Mouse (Mus musculus) MEL (cell line): ENCODE data around the gene Tbc1d30.

Source experiments
- CTCF ChIP-seq, 3 experiments: IDR thresholded peaks in 2 of 3; conservative IDR thresholded peaks in 1 of 3; 2 replicates each; pipeline ENCODE4 v1.5.1; 2011 to 2012; ENCODE audit warnings: low read length in 3 of 3, low read depth in 2 of 3, mild to moderate bottlenecking in 2 of 3, improper control_type of control experiment in 1 of 3, inconsistent platforms in 1 of 3, mixed read lengths in 1 of 3, moderate library complexity in 1 of 3; ENCODE audit not compliant: control insufficient read depth in 1 of 3, insufficient read depth in 1 of 3, poor library complexity in 1 of 3, severe bottlenecking in 1 of 3
- GATA1 ChIP-seq: IDR thresholded peaks from 2 replicates; pipeline ENCODE4 v1.6.1; 2011; ENCODE audit warnings: low read depth, low read length, improper control_type of control experiment
- HCFC1 ChIP-seq: IDR thresholded peaks from 2 replicates; pipeline ENCODE4 v1.6.1; 2012; ENCODE audit warnings: low read depth, mild to moderate bottlenecking, inconsistent platforms, low read length, improper control_type of control experiment, moderate library complexity
- JUND ChIP-seq: IDR thresholded peaks from 2 replicates; pipeline ENCODE4 v1.6.1; 2011; ENCODE audit warnings: low read depth, mild to moderate bottlenecking, improper control_type of control experiment, low read length
- MYC ChIP-seq: IDR thresholded peaks from 2 replicates; pipeline ENCODE4 v1.6.1; 2011; ENCODE audit warnings: low read depth, mild to moderate bottlenecking, low read length, improper control_type of control experiment, moderate library complexity
- NELFE ChIP-seq: IDR thresholded peaks from 2 replicates; pipeline ENCODE4 v1.6.1; 2011; ENCODE audit warnings: low read depth, low read length, improper control_type of control experiment
- POLR2A ChIP-seq, 2 experiments: IDR thresholded peaks; 2 replicates each; pipeline ENCODE4 v1.6.1; 2011 to 2012; ENCODE audit warnings: low read length in 2 of 2, mild to moderate bottlenecking in 2 of 2, control low read depth in 1 of 2, improper control_type of control experiment in 1 of 2, low read depth in 1 of 2, moderate library complexity in 1 of 2; ENCODE audit not compliant: control insufficient read depth in 1 of 2, insufficient read depth in 1 of 2, poor library complexity in 1 of 2
- RAD21 ChIP-seq: IDR thresholded peaks from 2 replicates; pipeline ENCODE4 v1.6.1; 2011; ENCODE audit warnings: mild to moderate bottlenecking, low read depth, low read length, improper control_type of control experiment
- SMC3 ChIP-seq: IDR thresholded peaks from 2 replicates; pipeline ENCODE4 v1.6.1; 2011; ENCODE audit warnings: low read depth, low read length, improper control_type of control experiment
- TAL1 ChIP-seq: IDR thresholded peaks from 2 replicates; pipeline ENCODE4 v1.6.1; 2012; ENCODE audit warnings: mild to moderate bottlenecking, inconsistent platforms, low read length, moderate library complexity, mixed read lengths
- TCF12 ChIP-seq: IDR thresholded peaks from 2 replicates; pipeline ENCODE4 v1.6.1; 2014; ENCODE audit warnings: low read depth, mild to moderate bottlenecking, inconsistent platforms, low read length, improper control_type of control experiment, moderate library complexity
- USF1 ChIP-seq: IDR thresholded peaks from 2 replicates; pipeline ENCODE4 v1.6.1; 2014; ENCODE audit warnings: low read depth, mild to moderate bottlenecking, inconsistent platforms, low read length, improper control_type of control experiment, moderate library complexity
- ZKSCAN1 ChIP-seq: IDR thresholded peaks from 2 replicates; pipeline ENCODE4 v1.6.1; 2012; ENCODE audit warnings: low read depth, mild to moderate bottlenecking, inconsistent platforms, low read length, improper control_type of control experiment, moderate library complexity
- ZNF384 ChIP-seq: IDR thresholded peaks from 2 replicates; pipeline ENCODE4 v1.6.1; 2012; ENCODE audit warnings: low read depth, mild to moderate bottlenecking, inconsistent platforms, low read length, improper control_type of control experiment

DNA sequence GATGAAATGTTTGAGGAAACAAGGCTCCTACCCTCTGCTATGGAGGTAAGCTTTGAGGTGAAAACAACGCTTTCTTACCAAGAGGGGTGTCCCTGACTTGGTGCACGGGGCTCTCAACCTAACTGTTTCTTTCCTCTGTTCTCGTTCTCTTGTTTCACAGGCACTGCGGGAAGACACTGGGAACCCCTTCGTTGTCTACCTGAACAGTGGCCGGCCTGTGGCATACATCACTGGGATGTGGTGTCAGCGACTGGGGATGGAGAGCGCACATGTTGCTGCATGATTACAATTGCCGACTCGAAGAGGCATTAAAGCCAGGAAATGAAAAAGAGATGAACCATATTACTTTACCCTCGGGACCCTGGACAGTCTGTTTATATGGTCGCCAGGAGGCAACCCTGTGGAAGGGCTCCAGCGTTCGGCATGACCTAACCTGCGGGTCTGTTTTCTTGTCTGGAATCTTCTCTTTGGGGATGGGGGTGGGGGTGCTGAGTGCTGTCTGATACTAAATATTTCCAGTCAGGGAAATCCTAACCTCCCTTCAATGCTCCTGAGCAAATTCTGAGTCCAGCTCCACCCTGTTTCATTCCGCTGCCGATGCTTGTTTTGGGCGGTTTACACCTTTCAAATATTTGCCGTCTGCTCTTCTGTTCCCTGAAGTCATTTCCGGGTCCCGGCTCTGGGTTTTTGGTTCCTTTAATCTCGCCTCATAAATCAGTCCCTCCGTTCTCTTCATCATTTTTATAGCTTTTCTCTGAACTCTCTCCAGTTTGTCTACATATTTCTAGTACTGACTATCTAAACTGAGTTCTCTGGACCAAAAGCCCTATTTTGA is 107.5 kb downstream of the Tbc1d30 start:
- no peak for TF ChIP-seq POLR2A (IDR thresholded peaks at IDR 0.05; ENCODE audit: control insufficient read depth in 1 of 2, insufficient read depth in 1 of 2, low read depth in 1 of 2, low read length in 2 of 2, poor library complexity in 1 of 2)
- no peak for TF ChIP-seq TCF12
- TF ChIP-seq SMC3: no peak
- no peak for TF ChIP-seq HCFC1
- no peak for TF ChIP-seq CTCF (IDR thresholded peaks at IDR 0.05 in 2 of 3, conservative IDR thresholded peaks at IDR 0.05 in 1 of 3; ENCODE audit: control insufficient read depth in 1 of 3, insufficient read depth in 1 of 3, low read depth in 2 of 3, low read length in 3 of 3, poor library complexity in 1 of 3, severe bottlenecking in 1 of 3)
- TF ChIP-seq JUND: no peak
- no peak for TF ChIP-seq ZNF384
- no peak for TF ChIP-seq TAL1
- no peak for TF ChIP-seq GATA1
- no peak for TF ChIP-seq NELFE
- TF ChIP-seq MYC: no peak
- TF ChIP-seq ZKSCAN1: no peak
- no peak for TF ChIP-seq RAD21
- TF ChIP-seq USF1: no peak
